Mouse (Mus musculus) MEL (cell line): ENCODE data around the gene Arhgef15. TPM values are rescaled to one million over a fixed set of nuclear protein-coding genes. Genes with fewer than 3 reads are reported as not detected.

Experiments
- DNase-seq: peaks from one replicate; pipeline ENCODE4 v3.0.0; 2011; ENCODE audit warnings: low read depth, low spot score
- H3K27ac ChIP-seq: 2 replicates; pipeline ENCODE4 v1.5.1; 2012; ENCODE audit warnings: low read depth, mild to moderate bottlenecking, control low read depth, low read length, moderate library complexity; ENCODE audit not compliant: control insufficient read depth
- H3K27me3 ChIP-seq, 2 experiments: fragments of 150-350 bp in 1 of 2; sonication (generic) in 1 of 2; 2 replicates each; pipeline ENCODE4 v1.6.1; 2012; ENCODE audit warnings: low read length in 2 of 2, mild to moderate bottlenecking in 2 of 2, improper control_type of control experiment in 1 of 2, moderate library complexity in 1 of 2; ENCODE audit not compliant: insufficient read depth in 2 of 2, control insufficient read depth in 1 of 2
- H3K36me3 ChIP-seq, 2 experiments: 2 replicates each; pipeline ENCODE4 v1.6.1; 2012 to 2014; ENCODE audit warnings: low read length in 2 of 2, improper control_type of control experiment in 1 of 2, inconsistent platforms in 1 of 2, mild to moderate bottlenecking in 1 of 2; ENCODE audit not compliant: insufficient read depth in 2 of 2, control insufficient read depth in 1 of 2
- H3K4me1 ChIP-seq, 2 experiments: fragments of 150-350 bp in 1 of 2; sonication (generic) in 1 of 2; 2 replicates each; pipeline ENCODE4 v1.6.1; 2012; ENCODE audit warnings: low read length in 2 of 2, improper control_type of control experiment in 1 of 2, mild to moderate bottlenecking in 1 of 2; ENCODE audit not compliant: insufficient read depth in 2 of 2, control insufficient read depth in 1 of 2
- H3K4me3 ChIP-seq, 2 experiments: fragments of 150-350 bp in 1 of 2; sonication (generic) in 1 of 2; 2 replicates each; pipeline ENCODE4 v1.5.1; 2012; ENCODE audit warnings: low read depth in 2 of 2, low read length in 2 of 2, mild to moderate bottlenecking in 2 of 2, moderate library complexity in 2 of 2, control low read depth in 1 of 2, improper control_type of control experiment in 1 of 2; ENCODE audit not compliant: control insufficient read depth in 1 of 2, insufficient read depth in 1 of 2
- H3K79me2 ChIP-seq: 2 replicates; pipeline ENCODE4 v1.6.1; 2012; ENCODE audit warnings: mild to moderate bottlenecking, low read length, moderate library complexity; ENCODE audit not compliant: control insufficient read depth, poor library complexity, insufficient read depth
- H3K9ac ChIP-seq: 2 replicates; pipeline ENCODE4 v1.6.1; 2012; ENCODE audit warnings: low read depth, mild to moderate bottlenecking, control low read depth, low read length, moderate library complexity; ENCODE audit not compliant: control insufficient read depth, poor library complexity, severe bottlenecking
- H3K9me3 ChIP-seq: fragments of 150-350 bp; sonication (generic); replicated peaks from 2 replicates; pipeline ENCODE4 v1.6.1; 2012; ENCODE audit warnings: mild to moderate bottlenecking, low read length, improper control_type of control experiment, moderate library complexity; ENCODE audit not compliant: insufficient read depth
- BHLHE40 ChIP-seq: IDR thresholded peaks from 2 replicates; pipeline ENCODE4 v1.6.1; 2012; ENCODE audit warnings: low read depth, mild to moderate bottlenecking, inconsistent platforms, low read length, improper control_type of control experiment, borderline replicate concordance
- CHD1 ChIP-seq: IDR thresholded peaks from 2 replicates; pipeline ENCODE4 v1.6.1; 2012; ENCODE audit warnings: low read depth, mild to moderate bottlenecking, inconsistent platforms, low read length, improper control_type of control experiment
- CHD2 ChIP-seq: IDR thresholded peaks from 2 replicates; pipeline ENCODE4 v1.6.1; 2011; ENCODE audit warnings: low read length, improper control_type of control experiment
- CTCF ChIP-seq, 3 experiments: IDR thresholded peaks in 2 of 3; conservative IDR thresholded peaks in 1 of 3; 2 replicates each; pipeline ENCODE4 v1.5.1; 2011 to 2012; ENCODE audit warnings: low read length in 3 of 3, low read depth in 2 of 3, mild to moderate bottlenecking in 2 of 3, improper control_type of control experiment in 1 of 3, inconsistent platforms in 1 of 3, mixed read lengths in 1 of 3, moderate library complexity in 1 of 3; ENCODE audit not compliant: control insufficient read depth in 1 of 3, insufficient read depth in 1 of 3, poor library complexity in 1 of 3, severe bottlenecking in 1 of 3
- ELF1 ChIP-seq: IDR thresholded peaks from 2 replicates; pipeline ENCODE4 v1.6.1; 2014; ENCODE audit warnings: low read depth, mild to moderate bottlenecking, inconsistent platforms, low read length, improper control_type of control experiment, moderate library complexity
- EP300 ChIP-seq, 2 experiments: IDR thresholded peaks; 2 replicates each; pipeline ENCODE4 v1.6.1; 2011; ENCODE audit warnings: improper control_type of control experiment in 2 of 2, low read length in 2 of 2, low read depth in 1 of 2, mild to moderate bottlenecking in 1 of 2
- ETS1 ChIP-seq: IDR thresholded peaks from 2 replicates; pipeline ENCODE4 v1.6.1; 2012; ENCODE audit warnings: low read depth, mild to moderate bottlenecking, inconsistent platforms, low read length, improper control_type of control experiment, moderate library complexity
- GABPA ChIP-seq: IDR thresholded peaks from 2 replicates; pipeline ENCODE4 v1.6.1; 2012; ENCODE audit warnings: low read depth, mild to moderate bottlenecking, inconsistent platforms, low read length, improper control_type of control experiment, moderate library complexity
- GATA1 ChIP-seq: IDR thresholded peaks from 2 replicates; pipeline ENCODE4 v1.6.1; 2011; ENCODE audit warnings: low read depth, low read length, improper control_type of control experiment
- HCFC1 ChIP-seq: IDR thresholded peaks from 2 replicates; pipeline ENCODE4 v1.6.1; 2012; ENCODE audit warnings: low read depth, mild to moderate bottlenecking, inconsistent platforms, low read length, improper control_type of control experiment, moderate library complexity
- KAT2A ChIP-seq: conservative IDR thresholded peaks from 2 replicates; pipeline ENCODE4 v1.6.1; 2012; ENCODE audit warnings: low read depth, low read length, improper control_type of control experiment, inconsistent platforms
- MAFK ChIP-seq: IDR thresholded peaks from 2 replicates; pipeline ENCODE4 v1.6.1; 2011; ENCODE audit warnings: low read depth, mild to moderate bottlenecking, low read length, improper control_type of control experiment, borderline replicate concordance
- MAX ChIP-seq: IDR thresholded peaks from 2 replicates; pipeline ENCODE4 v1.6.1; 2011; ENCODE audit warnings: low read length, improper control_type of control experiment
- MAZ ChIP-seq: IDR thresholded peaks from 2 replicates; pipeline ENCODE4 v1.6.1; 2012; ENCODE audit warnings: low read depth, mild to moderate bottlenecking, inconsistent platforms, low read length, improper control_type of control experiment
- MEF2A ChIP-seq: IDR thresholded peaks from 2 replicates; pipeline ENCODE4 v1.6.1; 2014; ENCODE audit warnings: low read depth, mild to moderate bottlenecking, inconsistent platforms, low read length, improper control_type of control experiment; ENCODE audit not compliant: poor library complexity, insufficient replicate concordance, severe bottlenecking; ENCODE audit errors: extremely low read depth
- MXI1 ChIP-seq: IDR thresholded peaks from 2 replicates; pipeline ENCODE4 v1.6.1; 2011; ENCODE audit warnings: mild to moderate bottlenecking, low read depth, low read length, improper control_type of control experiment
- MYB ChIP-seq: IDR thresholded peaks from 2 replicates; pipeline ENCODE4 v1.6.1; 2011; ENCODE audit warnings: mild to moderate bottlenecking, low read depth, low read length, improper control_type of control experiment
- MYC ChIP-seq: IDR thresholded peaks from 2 replicates; pipeline ENCODE4 v1.6.1; 2011; ENCODE audit warnings: low read depth, mild to moderate bottlenecking, low read length, improper control_type of control experiment, moderate library complexity
- NELFE ChIP-seq: IDR thresholded peaks from 2 replicates; pipeline ENCODE4 v1.6.1; 2011; ENCODE audit warnings: low read depth, low read length, improper control_type of control experiment
- NRF1 ChIP-seq: IDR thresholded peaks from 2 replicates; pipeline ENCODE4 v1.6.1; 2014; ENCODE audit warnings: low read depth, mild to moderate bottlenecking, inconsistent platforms, low read length, improper control_type of control experiment, moderate library complexity; ENCODE audit not compliant: poor library complexity, insufficient read depth, severe bottlenecking
- POLR2A ChIP-seq, 2 experiments: IDR thresholded peaks; 2 replicates each; pipeline ENCODE4 v1.6.1; 2011 to 2012; ENCODE audit warnings: low read length in 2 of 2, mild to moderate bottlenecking in 2 of 2, control low read depth in 1 of 2, improper control_type of control experiment in 1 of 2, low read depth in 1 of 2, moderate library complexity in 1 of 2; ENCODE audit not compliant: control insufficient read depth in 1 of 2, insufficient read depth in 1 of 2, poor library complexity in 1 of 2
- POLR2AphosphoS2 ChIP-seq: IDR thresholded peaks from 2 replicates; pipeline ENCODE4 v1.6.1; 2011; ENCODE audit warnings: low read length, improper control_type of control experiment
- POLR2AphosphoS5 ChIP-seq: IDR thresholded peaks from 2 replicates; pipeline ENCODE4 v1.6.1; 2012; ENCODE audit warnings: low read depth, borderline replicate concordance, mild to moderate bottlenecking, inconsistent platforms, low read length, moderate library complexity, mixed read lengths
- RAD21 ChIP-seq: IDR thresholded peaks from 2 replicates; pipeline ENCODE4 v1.6.1; 2011; ENCODE audit warnings: mild to moderate bottlenecking, low read depth, low read length, improper control_type of control experiment
- RCOR1 ChIP-seq: IDR thresholded peaks from 2 replicates; pipeline ENCODE4 v1.6.1; 2012; ENCODE audit warnings: low read depth, mild to moderate bottlenecking, inconsistent platforms, low read length, improper control_type of control experiment
- SIN3A ChIP-seq: IDR thresholded peaks from 2 replicates; pipeline ENCODE4 v1.6.1; 2012; ENCODE audit warnings: low read length, improper control_type of control experiment, inconsistent platforms
- SMC3 ChIP-seq: IDR thresholded peaks from 2 replicates; pipeline ENCODE4 v1.6.1; 2011; ENCODE audit warnings: low read depth, low read length, improper control_type of control experiment
- TAL1 ChIP-seq: IDR thresholded peaks from 2 replicates; pipeline ENCODE4 v1.6.1; 2012; ENCODE audit warnings: mild to moderate bottlenecking, inconsistent platforms, low read length, moderate library complexity, mixed read lengths
- TBP ChIP-seq: IDR thresholded peaks from 2 replicates; pipeline ENCODE4 v1.8.0; 2011; ENCODE audit warnings: low read depth, low read length, improper control_type of control experiment
- UBTF ChIP-seq: IDR thresholded peaks from 2 replicates; pipeline ENCODE4 v1.6.1; 2012; ENCODE audit warnings: low read depth, mild to moderate bottlenecking, inconsistent platforms, low read length, improper control_type of control experiment, moderate library complexity, borderline replicate concordance; ENCODE audit not compliant: insufficient read depth
- USF1 ChIP-seq: IDR thresholded peaks from 2 replicates; pipeline ENCODE4 v1.6.1; 2014; ENCODE audit warnings: low read depth, mild to moderate bottlenecking, inconsistent platforms, low read length, improper control_type of control experiment, moderate library complexity
- ZC3H11A ChIP-seq: IDR thresholded peaks from 2 replicates; pipeline ENCODE4 v1.6.1; 2012; ENCODE audit warnings: low read depth, mild to moderate bottlenecking, inconsistent platforms, low read length, improper control_type of control experiment
- ZKSCAN1 ChIP-seq: IDR thresholded peaks from 2 replicates; pipeline ENCODE4 v1.6.1; 2012; ENCODE audit warnings: low read depth, mild to moderate bottlenecking, inconsistent platforms, low read length, improper control_type of control experiment, moderate library complexity
- ZNF384 ChIP-seq: IDR thresholded peaks from 2 replicates; pipeline ENCODE4 v1.6.1; 2012; ENCODE audit warnings: low read depth, mild to moderate bottlenecking, inconsistent platforms, low read length, improper control_type of control experiment
- polyA plus RNA-seq, 2 experiments: library from polyadenylated mRNA; stranded (reverse) in 1 of 2; unstranded in 1 of 2; fragments of >175 nt in 1 of 2; fragments of >200 nt in 1 of 2; gene quantifications; 2 replicates each; pipeline versions ENCODE4 v1.2.1 to v1.2.4; 2012; ENCODE audit warnings: low replicate concordance in 2 of 2, low read depth in 1 of 2; ENCODE audit not compliant: insufficient read length in 2 of 2, insufficient read depth in 1 of 2, missing spikeins in 1 of 2
- total RNA-seq: library from RNA; depleted of rRNA; stranded (reverse); fragments of 300-350 nt; gene quantifications from 2 replicates; pipeline ENCODE4 v1.2.3, GENCODE M21; 2012

Gene Arhgef15
- total and polyA plus RNA-seq, 3 experiments: 0.23 to 0.74 TPM; not detected in 1

GRCm38 (mm10) chr11:68897120-68897519 is 60.2 kb downstream of the Arhgef15 start:
- Histone ChIP-seq H3K4me1 (peaks cover 5 to 51% of the 10 kb centered on the region in 2 experiments), H3K9me3 (no peaks in the 10 kb centered on the region), H3K4me3 (no peak overlapping the region), H3K36me3 (peaks cover 0 to 33% of the 10 kb centered on the region in 2 experiments; a peak in 2 of 4 replicates), H3K27ac (peak overlapping the region; percentile 55), H3K9ac (no peak overlapping the region), H3K79me2 (peaks cover 6% of the 10 kb centered on the region), H3K27me3 (no peaks in the 10 kb centered on the region)
- TF ChIP-seq ZC3H11A (no peak), ZNF384 (no peak), KAT2A (no peak), CTCF (IDR thresholded peaks at IDR 0.05 in 2 of 3, conservative IDR thresholded peaks at IDR 0.05 in 1 of 3; ENCODE audit: control insufficient read depth in 1 of 3, insufficient read depth in 1 of 3, low read depth in 2 of 3, low read length in 3 of 3, poor library complexity in 1 of 3, severe bottlenecking in 1 of 3) (peak; percentile 71 to 97 (median 92)), EP300 (IDR thresholded peaks at IDR 0.05; ENCODE audit: low read depth in 1 of 2, low read length in 2 of 2) (no peak), POLR2AphosphoS2 (no peak), MXI1 (peak; percentile 46), SMC3 (peak; percentile 51), GABPA (no peak), HCFC1 (0 out of 2 replicates have a peak, but pooled peaks have one; percentile 52), ETS1 (no peak; the same call in 1 of the 2 replicates), BHLHE40 (no peak), TBP (peak; percentile 35; the same call in 1 of the 2 replicates), POLR2A (IDR thresholded peaks at IDR 0.05; ENCODE audit: control insufficient read depth in 1 of 2, insufficient read depth in 1 of 2, low read depth in 1 of 2, low read length in 2 of 2, poor library complexity in 1 of 2) (no peak), MEF2A (no peak), CHD1 (no peak), NRF1 (no peak), MAZ (no peak), CHD2 (no peak), SIN3A (no peak; the same call in 1 of the 2 replicates), GATA1 (0 out of 2 replicates have a peak, but pooled peaks have one; percentile 3), MAFK (no peak), UBTF (no peak), USF1 (no peak), NELFE (no peak), POLR2AphosphoS5 (no peak), MYC (peak; percentile 92), RAD21 (peak; percentile 25), MYB (no peak), ZKSCAN1 (no peak), RCOR1 (no peak), ELF1 (no peak), TAL1 (no peak), MAX (peak; percentile 66)
- DNase-seq: peak; percentile 91
